8 mouse cellular contexts compared by ENCODE assay signal in the genomic region with DNA sequence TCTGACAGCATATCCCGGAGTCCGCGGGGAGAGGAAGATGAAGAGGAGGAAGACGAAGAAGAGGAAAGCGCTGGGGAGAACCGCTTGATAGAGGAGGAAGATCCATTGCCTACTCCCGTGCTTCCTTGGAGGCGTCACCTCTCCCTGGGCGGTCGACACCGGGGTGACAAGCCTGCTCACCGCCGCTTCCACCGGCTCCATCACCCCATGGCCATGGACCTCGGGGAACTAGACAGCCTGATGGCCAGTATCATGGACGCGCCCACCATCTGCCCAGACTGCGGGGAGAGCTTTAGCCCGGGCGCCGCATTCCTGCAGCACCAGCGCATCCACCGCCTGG. TPM values are rescaled to one million over a fixed set of nuclear protein-coding genes. Genes with fewer than 3 reads are reported as not detected.
DNase-seq lines count a peak whose midpoint lies in the region; ATAC-seq and TF ChIP-seq lines count a peak whose summit lies in the region.

No protein-coding gene starts in this region.

- peak overlapping the region; percentile 62 for H3K4me3 ChIP-seq in kidney, adult 2 months (ENCODE audit: insufficient read depth, low read depth, low read length)
- H3K4me3 ChIP-seq in bone marrow, adult 2 months (replicated peaks; ENCODE audit: control insufficient read depth, low read depth, low read length): peak overlapping the region; percentile 69
- peak overlapping the region; percentile 68 for H3K4me3 ChIP-seq in hindbrain, embryonic 10.5 days
- peak overlapping the region; percentile 45 for H3K4me3 ChIP-seq in midbrain, embryonic 11.5 days (ENCODE audit: low read depth, low read length)

- peak overlapping the region; percentile 56; the same call in 1 of the 2 replicates for H3K9ac ChIP-seq in midbrain, embryonic 11.5 days (ENCODE audit: low read length)

- H3K4me2 ChIP-seq in midbrain, embryonic 11.5 days: peak overlapping the region; percentile 98

- H3K9me3 ChIP-seq in hindbrain, embryonic 10.5 days: no peaks in the 10 kb centered on the region
- H3K9me3 ChIP-seq in midbrain, embryonic 11.5 days (ENCODE audit: control insufficient read depth, low read length): no peaks in the 10 kb centered on the region

- ATAC-seq in midbrain, embryonic 11.5 days (ENCODE audit: low FRiP score): no peak

- H3K4me1 ChIP-seq in kidney, adult 2 months (ENCODE audit: control insufficient read depth, insufficient read depth, low read length): 0 out of 2 replicates have a peak, but pooled peaks cover 4% of the 10 kb centered on the region
- H3K4me1 ChIP-seq in bone marrow, adult 2 months (ENCODE audit: control insufficient read depth, insufficient read depth, low read length): no peaks in the 10 kb centered on the region; the same call in 1 of the 2 replicates
- peaks cover 32% of the 10 kb centered on the region for H3K4me1 ChIP-seq in hindbrain, embryonic 10.5 days (replicated peaks)
- peaks cover 8% of the 10 kb centered on the region for H3K4me1 ChIP-seq in midbrain, embryonic 11.5 days (ENCODE audit: control insufficient read depth, insufficient read depth, low read length)

- peak; percentile 37 for DNase-seq in kidney, adult 2 months
- no peak for DNase-seq in kidney, postnatal 25 days
- DNase-seq in hindbrain, embryonic 10.5 days (ENCODE audit: low spot score): no peak
- no peak for DNase-seq in midbrain, embryonic 11.5 days (ENCODE audit: low spot score, missing footprints)
- DNase-seq in adrenal gland, postnatal 14 days: no peak
- DNase-seq in cerebellum, postnatal 25 days: no peak
- no peak for DNase-seq in cerebellum, adult 8-10 months

- no peaks in the 10 kb centered on the region for H3K27me3 ChIP-seq in kidney, adult 2 months (replicated peaks; ENCODE audit: control insufficient read depth, insufficient read depth, low read length)
- peaks cover 51% of the 10 kb centered on the region for H3K27me3 ChIP-seq in hindbrain, embryonic 10.5 days (ENCODE audit: insufficient read depth, poor library complexity, severe bottlenecking)
- peaks cover 27% of the 10 kb centered on the region for H3K27me3 ChIP-seq in midbrain, embryonic 11.5 days (ENCODE audit: control insufficient read depth, insufficient read depth, low read length)

- TF ChIP-seq CTCF in kidney, adult 2 months (conservative IDR thresholded peaks at IDR 0.05; ENCODE audit: insufficient read depth, insufficient read length, low read depth, low read length): no peak
- no peak for TF ChIP-seq CTCF in bone marrow, adult 2 months (IDR thresholded peaks at IDR 0.05; ENCODE audit: control insufficient read depth, insufficient read depth, low read length)

- H3K27ac ChIP-seq in kidney, adult 2 months (ENCODE audit: insufficient read depth, low read depth, low read length): no peak overlapping the region
- no peak overlapping the region; the same call in 1 of the 2 replicates for H3K27ac ChIP-seq in bone marrow, adult 2 months (ENCODE audit: control insufficient read depth, insufficient read depth, low read depth, low read length, poor library complexity)
- H3K27ac ChIP-seq in hindbrain, embryonic 10.5 days: no peak overlapping the region
- H3K27ac ChIP-seq in midbrain, embryonic 11.5 days (ENCODE audit: low read depth, low read length): no peak overlapping the region

- WGBS in kidney, adult 2 months: 9% methylated on average over 23 of the region's 23 CpGs
- 1% methylated on average over 23 of the region's 23 CpGs for WGBS in bone marrow, adult 2 months
- 1% methylated on average over 23 of the region's 23 CpGs for WGBS in hindbrain, embryonic 10.5 days
- WGBS in midbrain, embryonic 11.5 days: 0% methylated on average over 23 of the region's 23 CpGs

- no peak for TF ChIP-seq POLR2A in kidney, adult 2 months (IDR thresholded peaks at IDR 0.05; ENCODE audit: low read depth, low read length)
- no peak for TF ChIP-seq POLR2A in bone marrow, adult 2 months (IDR thresholded peaks at IDR 0.05; ENCODE audit: borderline replicate concordance, control insufficient read depth, low read depth, low read length)

- H3K36me3 ChIP-seq in kidney, adult 2 months (ENCODE audit: control insufficient read depth, insufficient read depth, low read length): peaks cover 2% of the 10 kb centered on the region; the same call in 1 of the 2 replicates
- peaks cover 10% of the 10 kb centered on the region for H3K36me3 ChIP-seq in hindbrain, embryonic 10.5 days
- H3K36me3 ChIP-seq in midbrain, embryonic 11.5 days (ENCODE audit: control insufficient read depth, insufficient read depth, low read length): no peaks in the 10 kb centered on the region

RNA-seq across cellular contexts. Expression of a gene that starts 29.7 kb away (rescaled TPM):
- polyA plus RNA-seq in kidney, adult 2 months (2012; rRNA removed): 306 and 370 TPM in 2 replicates
- 0.97 TPM in 1 of 2 replicates, not detected in the other for polyA plus RNA-seq in bone marrow, adult 2 months (2011; ENCODE audit: insufficient read depth, insufficient read length, low replicate concordance, missing spikeins)
- polyA plus RNA-seq in hindbrain, embryonic 10.5 days (2016; fragmentation: Nextera tagmentation; extraction: Ambion mirVana): not detected in 2 replicates
- 0.10 TPM in 1 of 2 replicates, not detected in the other for polyA plus RNA-seq in midbrain, embryonic 11.5 days (2014; fragmentation: Nextera tagmentation; extraction: Ambion mirVana)
- 0.96 TPM in 1 of 2 replicates, not detected in the other for total RNA-seq in adrenal gland, postnatal 14 days (2021)

RNA-seq across cellular contexts. Expression of a gene that starts 45.0 kb away (rescaled TPM):
- polyA plus RNA-seq in kidney, adult 2 months (2012; rRNA removed): 14.7 and 16.2 TPM in 2 replicates
- not detected in 2 replicates for polyA plus RNA-seq in bone marrow, adult 2 months (2011; ENCODE audit: insufficient read depth, insufficient read length, low replicate concordance, missing spikeins)
- 6.6 and 8.0 TPM in 2 replicates for polyA plus RNA-seq in hindbrain, embryonic 10.5 days (2016; fragmentation: Nextera tagmentation; extraction: Ambion mirVana)
- 9.5 and 10.2 TPM in 2 replicates for polyA plus RNA-seq in midbrain, embryonic 11.5 days (2014; fragmentation: Nextera tagmentation; extraction: Ambion mirVana)
- 3.4 and 4.3 TPM in 2 replicates for total RNA-seq in adrenal gland, postnatal 14 days (2021)

Comparison
In these comparisons a context has a peak if more than half of its experiments do, and no peak if none do; other contexts are left out.
1. RNA of a gene that starts 29.7 kb away (polyA plus RNA-seq): 306 to 370 TPM in kidney, adult 2 months; 0.97 TPM in bone marrow, adult 2 months, not detected in hindbrain, embryonic 10.5 days and 0.10 TPM in midbrain, embryonic 11.5 days; every median in the first group is over 100 times any median in the second.
2. Peak in every context shown above with its lines, with median percentiles within 50 percentile points of each other: H3K4me3 ChIP-seq.